Mouse (Mus musculus): ENCODE results near the gene Polr1b.
A peak's percentile ranks its signal among the peaks of the same experiment; 100 is the strongest.

Gene Polr1b

GRCm38 (mm10) chr2:129118061-129118460 is 17.3 kb downstream of the Polr1b start:
- DNase-seq (ENCODE audit: low spot score): no peak

- DNase-seq (ENCODE audit: low spot score): no peak
These were observed 21.2 kb downstream of the Polr1b start for GRCm38 (mm10) chr2:129121986-129122385.

- peak; percentile 93 for DNase-seq (ENCODE audit: low spot score)
These were observed 28.7 kb downstream of the Polr1b start, which contains the start of gene Chchd5 for GRCm38 (mm10) chr2:129129412-129129929. TSS of gene Chchd5 (plus strand) at chr2:129129700.

- no peak for DNase-seq (ENCODE audit: low spot score)
These were observed 29.3 kb downstream of the Polr1b start for GRCm38 (mm10) chr2:129129987-129130545.

- DNase-seq (ENCODE audit: low spot score): no peak
These were observed 30.0 kb downstream of the Polr1b start for GRCm38 (mm10) chr2:129130776-129131175.

GRCm38 (mm10) chr2:129132231-129132630 is 31.4 kb downstream of the Polr1b start:
- no peak for DNase-seq (ENCODE audit: low spot score)

GRCm38 (mm10) chr2:129133006-129133805 is 32.4 kb downstream of the Polr1b start:
- no peak for DNase-seq (ENCODE audit: low spot score)

GRCm38 (mm10) chr2:129139906-129140305 is 39.1 kb downstream of the Polr1b start:
- DNase-seq (ENCODE audit: low spot score): no peak

- DNase-seq (ENCODE audit: low spot score): no peak
These were observed 48.0 kb downstream of the Polr1b start for GRCm38 (mm10) chr2:129148836-129149235.

- DNase-seq (ENCODE audit: low spot score): no peak
These were observed 49.6 kb downstream of the Polr1b start for GRCm38 (mm10) chr2:129150386-129150785.

- DNase-seq (ENCODE audit: low spot score): no peak
These were observed 50.3 kb downstream of the Polr1b start for GRCm38 (mm10) chr2:129151111-129151510.

- DNase-seq (ENCODE audit: low spot score): no peak
These were observed 52.0 kb downstream of the Polr1b start for GRCm38 (mm10) chr2:129152751-129153150.

GRCm38 (mm10) chr2:129164815-129165214 is 64.0 kb downstream of the Polr1b start:
- no peak for DNase-seq (ENCODE audit: low spot score)

- no peak for DNase-seq (ENCODE audit: low spot score)
These were observed 66.0 kb downstream of the Polr1b start for GRCm38 (mm10) chr2:129166466-129167463.

GRCm38 (mm10) chr2:129173386-129173785 is 72.6 kb downstream of the Polr1b start:
- DNase-seq (ENCODE audit: low spot score): no peak

GRCm38 (mm10) chr2:129174474-129174873 is 73.7 kb downstream of the Polr1b start:
- DNase-seq (ENCODE audit: low spot score): peak; percentile 52

- no peak for DNase-seq (ENCODE audit: low spot score)
These were observed 74.8 kb downstream of the Polr1b start for GRCm38 (mm10) chr2:129175636-129176035.

Data from urinary bladder, postnatal 14 days (tissue).